ENCODE assay signal across 11 mouse cellular contexts in genomic region chr1:135691417-135691815, GRCm38 (mm10). TPM values are rescaled to one million over a fixed set of nuclear protein-coding genes. Genes with fewer than 3 reads are reported as not detected.
DNase-seq lines count a peak whose midpoint lies in the region; ATAC-seq lines count a peak whose summit lies in the region.
"Had no signal": no experiment of that assay in that cellular context is flagged by ENCODE, and none has a peak within 500 bp of the region (broad histone marks: within the 10 kb centered on the region; RNA-seq: fewer than 3 reads in every experiment).

No protein-coding gene starts in this region.

- no peak overlapping the region for H3K4me2 ChIP-seq in lung, embryonic 16.5 days (ENCODE audit: low read depth, low read length)
- 0 out of 2 replicates have a peak overlapping the region, but pooled peaks have one; percentile 1 for H3K4me2 ChIP-seq in kidney, embryonic 15.5 days
- H3K4me2 ChIP-seq in stomach, embryonic 15.5 days, result no peak overlapping the region
- H3K4me2 ChIP-seq: hindbrain, embryonic 14.5 days had no signal

- peaks cover 34% of the 10 kb centered on the region for H3K4me1 ChIP-seq in lung, embryonic 16.5 days (replicated peaks; ENCODE audit: control insufficient read depth, insufficient read depth, low read length)
- H3K4me1 ChIP-seq in kidney, embryonic 15.5 days, result peaks cover 31% of the 10 kb centered on the region
- H3K4me1 ChIP-seq in stomach, embryonic 15.5 days, result peaks cover 24% of the 10 kb centered on the region

- no peaks in the 10 kb centered on the region; the same call in 1 of the 2 replicates for H3K9me3 ChIP-seq in lung, embryonic 16.5 days (ENCODE audit: control insufficient read depth, low read length)
- no peaks in the 10 kb centered on the region for H3K9me3 ChIP-seq in kidney, embryonic 15.5 days (replicated peaks)
- no peaks in the 10 kb centered on the region for H3K9me3 ChIP-seq in stomach, embryonic 15.5 days

- H3K27me3 ChIP-seq in lung, embryonic 16.5 days (ENCODE audit: control insufficient read depth, insufficient read depth, low read depth, low read length), result no peaks in the 10 kb centered on the region
- peaks cover 6% of the 10 kb centered on the region; the same call in 1 of the 2 replicates for H3K27me3 ChIP-seq in kidney, embryonic 15.5 days
- no peaks in the 10 kb centered on the region for H3K27me3 ChIP-seq in stomach, embryonic 15.5 days (replicated peaks)

- 18% methylated on average over 10 of the region's 10 CpGs for WGBS in lung, embryonic 16.5 days
- WGBS in kidney, embryonic 15.5 days, result 16% methylated on average over 10 of the region's 10 CpGs
- WGBS in stomach, embryonic 15.5 days, result 33% methylated on average over 10 of the region's 10 CpGs

- no peak for ATAC-seq in lung, embryonic 16.5 days (ENCODE audit: low read depth)
- ATAC-seq in kidney, embryonic 15.5 days (replicated peaks; ENCODE audit: low FRiP score), result no peak
- ATAC-seq in stomach, embryonic 15.5 days (ENCODE audit: insufficient read depth, low FRiP score, low read depth), result no peak

- H3K9ac ChIP-seq in lung, embryonic 16.5 days (ENCODE audit: low read length), result peak overlapping the region; percentile 39; the same call in 1 of the 2 replicates
- H3K9ac ChIP-seq in kidney, embryonic 15.5 days, result no peak overlapping the region
- H3K9ac ChIP-seq in stomach, embryonic 15.5 days, result no peak overlapping the region
- H3K9ac ChIP-seq: hindbrain, embryonic 14.5 days had no signal

- peak; percentile 52 to 79 for DNase-seq in adrenal gland, adult (ENCODE audit: inconsistent age in 2 of 2, low spot score in 1 of 2)
- DNase-seq in adrenal gland, postnatal 4 days (ENCODE audit: low spot score in 2 of 2), result no peak
- no peak for DNase-seq in lung, postnatal 10 days
- no peak for DNase-seq in right cerebral cortex, postnatal 4 days
- no peak for DNase-seq in frontal cortex, postnatal 14 days (ENCODE audit: low spot score in 2 of 2)
- DNase-seq: cerebellum, postnatal 14 days had no signal

- no peaks in the 10 kb centered on the region for H3K36me3 ChIP-seq in lung, embryonic 16.5 days (ENCODE audit: control insufficient read depth, insufficient read depth, low read length)
- no peaks in the 10 kb centered on the region for H3K36me3 ChIP-seq in kidney, embryonic 15.5 days
- H3K36me3 ChIP-seq in stomach, embryonic 15.5 days, result no peaks in the 10 kb centered on the region

- no peak overlapping the region for H3K4me3 ChIP-seq in lung, embryonic 16.5 days (ENCODE audit: low read length)
- H3K4me3 ChIP-seq in kidney, embryonic 15.5 days (replicated peaks), result no peak overlapping the region
- H3K4me3 ChIP-seq in stomach, embryonic 15.5 days (replicated peaks), result no peak overlapping the region
- H3K4me3 ChIP-seq: left cerebral cortex, adult 2 months had no signal

- H3K27ac ChIP-seq in lung, embryonic 16.5 days (ENCODE audit: low read length), result peak overlapping the region; percentile 15; the same call in 1 of the 2 replicates
- H3K27ac ChIP-seq in kidney, embryonic 15.5 days, result peak overlapping the region; percentile 73
- H3K27ac ChIP-seq in stomach, embryonic 15.5 days, result peak overlapping the region; percentile 51; the same call in 1 of the 2 replicates
- H3K27ac ChIP-seq: hindbrain, embryonic 14.5 days; left cerebral cortex, adult 2 months had no signal

RNA-seq across cellular contexts. Expression of gene Csrp1, which starts 28.4 kb away (rescaled TPM):
- total RNA-seq in adrenal gland, postnatal 4 days (2021), result 100 to 1,000 TPM in 1 of 2 experiments, 10 to 100 TPM in 1; 98.5 to 108 TPM
- polyA plus RNA-seq in lung, embryonic 16.5 days (2015; fragmentation: Nextera tagmentation; extraction: Ambion mirVana), result 268 and 290 TPM in 2 replicates
- polyA plus RNA-seq in kidney, embryonic 15.5 days (2015; fragmentation: Nextera tagmentation; extraction: Ambion mirVana), result 119 and 137 TPM in 2 replicates
- 225 and 236 TPM in 2 replicates for polyA plus RNA-seq in stomach, embryonic 15.5 days (2015; fragmentation: Nextera tagmentation; extraction: Ambion mirVana)

Comparison
In these comparisons a context has a peak if more than half of its experiments do, and no peak if none do; other contexts are left out.
1. DNase-seq: peak in adrenal gland, adult (2 of 2); none in adrenal gland, postnatal 4 days (0 of 2), lung, postnatal 10 days (single experiment), right cerebral cortex, postnatal 4 days (single experiment) and frontal cortex, postnatal 14 days (0 of 2).
2. H3K27ac ChIP-seq: peak in every context shown above with its lines; median percentile 73 in kidney, embryonic 15.5 days; 51 in stomach, embryonic 15.5 days; 15 in lung, embryonic 16.5 days.